Mouse (Mus musculus) macrophage (primary cell): ENCODE data around the gene Mpped2. TPM values are rescaled to one million over a fixed set of nuclear protein-coding genes. Genes with fewer than 3 reads are reported as not detected.

Source experiments
- H3K27ac ChIP-seq: fragments of 350-480 bp; formaldehyde crosslinking; 2 replicates; pipeline ENCODE4 v1.9.0; 2021
- H3K36me3 ChIP-seq: fragments of 350-480 bp; formaldehyde crosslinking; 2 replicates; pipeline ENCODE4 v1.9.0; 2021; ENCODE audit errors: inconsistent target
- H3K4me3 ChIP-seq: fragments of 350-480 bp; formaldehyde crosslinking; 2 replicates; pipeline ENCODE4 v1.9.0; 2021; ENCODE audit errors: inconsistent target
- H3K79me2 ChIP-seq: fragments of 350-480 bp; formaldehyde crosslinking; 2 replicates; pipeline ENCODE4 v1.9.0; 2021; ENCODE audit errors: inconsistent target
- WGBS: methylation state at CpG from one replicate; pipeline ENCODE4 v1.1.7; 2026; ENCODE audit warnings: inconsistent platforms; ENCODE audit not compliant: missing documents; 5-methylcytosine and 5-hydroxymethylcytosine counted together
- polyA plus RNA-seq: library from polyadenylated mRNA; stranded (reverse); fragments of 250-400 nt; gene quantifications from 3 replicates; pipeline ENCODE4 v1.2.4, GENCODE M21; 2018; ENCODE audit warnings: inconsistent platforms

Mpped2 gene
- polyA plus RNA-seq, 1 experiment from 2014 or later: not detected

DNA sequence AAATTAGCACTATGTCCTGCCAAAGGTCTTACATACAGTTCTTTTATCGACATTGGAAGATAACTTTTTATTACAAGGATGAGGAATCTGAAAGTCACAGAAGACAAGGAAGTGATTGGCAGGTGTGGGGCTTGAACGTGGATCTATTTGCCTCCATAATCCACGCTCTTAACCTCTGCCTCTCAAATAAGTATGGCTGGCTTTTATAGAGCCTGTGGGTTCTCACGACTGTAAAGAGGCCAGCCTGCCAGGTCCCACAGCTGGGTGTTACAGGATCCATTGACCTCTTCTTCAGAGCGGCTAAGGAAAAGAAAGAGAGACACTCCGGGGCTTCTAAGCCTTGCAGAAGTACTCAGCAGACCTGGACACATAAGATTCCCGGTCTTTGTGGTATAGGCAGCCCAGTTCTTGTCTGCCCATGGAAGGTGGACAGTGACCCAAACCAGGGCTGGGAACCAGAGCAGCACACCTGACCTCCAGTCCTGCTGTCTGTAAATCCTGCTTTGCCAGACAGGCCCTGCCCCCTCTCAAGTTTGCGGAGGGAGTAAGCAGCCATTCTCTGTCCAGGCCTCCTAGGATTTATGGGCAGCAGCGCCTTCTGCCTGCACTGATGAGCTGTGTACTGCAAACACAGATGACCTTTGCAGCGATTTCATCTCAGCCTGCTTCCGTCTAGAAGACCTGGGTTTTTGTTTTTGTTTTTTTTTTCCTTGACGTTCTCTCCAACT, 162.7 kb downstream of the Mpped2 start:
- Histone ChIP-seq H3K4me3 (no peak overlapping the region), H3K27ac (no peak overlapping the region), H3K79me2 (no peaks in the 10 kb centered on the region), H3K36me3 (no peaks in the 10 kb centered on the region)
- 83% methylated on average over 12 of the region's 12 CpGs for WGBS

DNA sequence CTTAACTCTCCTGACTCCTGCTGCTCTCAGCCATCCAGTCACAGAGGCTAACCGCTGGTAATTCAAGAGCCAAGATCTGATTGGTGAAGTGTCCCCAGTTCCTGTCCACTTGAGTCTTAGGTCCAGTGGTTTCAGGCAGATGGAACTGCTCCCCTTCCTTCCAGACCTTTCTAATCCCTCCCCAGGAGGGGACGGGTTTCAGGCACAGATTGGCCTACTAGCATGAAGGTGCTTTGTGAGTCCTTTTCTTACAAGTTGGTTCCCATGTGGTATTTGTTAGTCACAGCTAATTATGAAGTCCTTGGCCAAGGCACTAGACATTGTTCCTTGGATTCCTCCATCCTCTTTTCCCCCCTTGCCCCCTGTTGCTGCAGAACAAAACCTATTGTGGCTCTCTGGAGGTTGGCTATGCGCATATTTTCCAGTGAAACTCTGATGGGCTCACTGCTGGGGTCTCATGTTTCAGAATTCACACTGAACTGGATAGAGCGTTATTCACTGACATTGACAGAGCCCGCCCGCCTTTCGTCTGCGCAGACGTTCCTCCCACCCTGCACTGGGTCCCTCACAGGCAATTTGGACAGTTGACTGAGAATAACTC, 163.4 kb downstream of the Mpped2 start:
- H3K36me3 ChIP-seq: no peaks in the 10 kb centered on the region
- 91% methylated on average over 7 of the region's 9 CpGs for WGBS
- H3K79me2 ChIP-seq: no peaks in the 10 kb centered on the region
- no peak overlapping the region for H3K27ac ChIP-seq
- no peak overlapping the region for H3K4me3 ChIP-seq

DNA sequence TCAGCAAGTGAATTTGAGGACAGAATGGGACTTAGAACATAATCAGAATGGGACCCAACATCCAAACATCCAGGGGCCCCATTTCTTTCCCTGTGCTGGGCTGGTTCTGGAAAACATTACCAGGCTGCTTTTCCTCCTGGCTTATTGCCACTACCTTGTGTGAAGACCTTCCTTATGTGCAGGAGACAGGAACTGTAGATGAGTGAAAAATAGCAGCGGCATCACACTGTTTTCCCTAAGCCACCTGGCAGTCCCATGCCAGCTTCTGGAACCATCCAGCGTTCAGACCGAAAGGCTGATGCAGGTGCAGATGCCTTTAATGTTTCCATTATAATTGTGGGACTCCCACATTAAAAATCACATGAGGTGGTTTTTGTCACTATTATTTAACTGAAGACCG, 164.2 kb downstream of the Mpped2 start:
- no peak overlapping the region for H3K4me3 ChIP-seq
- H3K79me2 ChIP-seq: no peaks in the 10 kb centered on the region
- no peak overlapping the region for H3K27ac ChIP-seq
- no peaks in the 10 kb centered on the region for H3K36me3 ChIP-seq
- WGBS: 87% methylated on average over 4 of the region's 4 CpGs

DNA sequence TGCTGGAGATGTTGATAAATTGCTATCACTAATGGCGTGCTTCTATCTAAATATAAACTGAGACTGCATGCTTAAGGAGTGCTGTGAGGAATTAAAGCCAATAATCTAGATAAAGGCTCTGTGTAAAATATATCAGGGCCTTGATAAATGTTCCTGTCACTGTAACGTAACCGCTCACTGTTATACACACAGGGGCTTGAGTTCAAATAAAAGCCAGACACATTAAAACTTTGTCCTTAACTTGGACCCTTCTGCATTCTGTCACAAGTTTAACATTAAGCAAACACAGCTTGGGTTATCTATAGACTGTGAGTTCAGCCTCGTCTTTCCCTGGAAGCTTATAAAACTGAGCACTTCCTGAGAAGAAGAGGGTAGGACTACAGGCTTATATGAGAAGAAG, 164.6 kb downstream of the Mpped2 start:
- H3K27ac ChIP-seq: no peak overlapping the region
- 94% methylated on average over 4 of the region's 4 CpGs for WGBS
- H3K36me3 ChIP-seq: no peaks in the 10 kb centered on the region
- no peak overlapping the region for H3K4me3 ChIP-seq
- H3K79me2 ChIP-seq: no peaks in the 10 kb centered on the region

- H3K36me3 ChIP-seq: no peaks in the 10 kb centered on the region
- H3K4me3 ChIP-seq: no peak overlapping the region
- 94% methylated on average over 20 of the region's 21 CpGs for WGBS
- H3K79me2 ChIP-seq: no peaks in the 10 kb centered on the region
- H3K27ac ChIP-seq: no peak overlapping the region
Observed at GRCm38 (mm10) chr2:106860856-106861679, 168.0 kb downstream of the Mpped2 start.

GRCm38 (mm10) chr2:106863050-106863653, 170.1 kb downstream of the Mpped2 start:
- Histone ChIP-seq H3K4me3 (no peak overlapping the region), H3K79me2 (no peaks in the 10 kb centered on the region), H3K27ac (no peak overlapping the region), H3K36me3 (no peaks in the 10 kb centered on the region)
- WGBS: 52% methylated on average over 11 of the region's 11 CpGs

- Histone ChIP-seq H3K79me2 (no peaks in the 10 kb centered on the region), H3K36me3 (no peaks in the 10 kb centered on the region), H3K4me3 (no peak overlapping the region), H3K27ac (no peak overlapping the region)
- WGBS: 90% methylated on average over 7 of the region's 7 CpGs
Observed at GRCm38 (mm10) chr2:106865148-106865786, 172.2 kb downstream of the Mpped2 start.

- no peak overlapping the region for H3K4me3 ChIP-seq
- no peak overlapping the region for H3K27ac ChIP-seq
- 22% methylated on average over 5 of the region's 5 CpGs for WGBS
- no peaks in the 10 kb centered on the region for H3K36me3 ChIP-seq
- no peaks in the 10 kb centered on the region for H3K79me2 ChIP-seq
Observed at GRCm38 (mm10) chr2:106866303-106866702, 173.2 kb downstream of the Mpped2 start.

GRCm38 (mm10) chr2:106870886-106871285, 177.8 kb downstream of the Mpped2 start:
- Histone ChIP-seq H3K4me3 (no peak overlapping the region), H3K36me3 (no peaks in the 10 kb centered on the region), H3K27ac (no peak overlapping the region), H3K79me2 (no peaks in the 10 kb centered on the region)
- WGBS: 91% methylated on average over 2 of the region's 2 CpGs

DNA sequence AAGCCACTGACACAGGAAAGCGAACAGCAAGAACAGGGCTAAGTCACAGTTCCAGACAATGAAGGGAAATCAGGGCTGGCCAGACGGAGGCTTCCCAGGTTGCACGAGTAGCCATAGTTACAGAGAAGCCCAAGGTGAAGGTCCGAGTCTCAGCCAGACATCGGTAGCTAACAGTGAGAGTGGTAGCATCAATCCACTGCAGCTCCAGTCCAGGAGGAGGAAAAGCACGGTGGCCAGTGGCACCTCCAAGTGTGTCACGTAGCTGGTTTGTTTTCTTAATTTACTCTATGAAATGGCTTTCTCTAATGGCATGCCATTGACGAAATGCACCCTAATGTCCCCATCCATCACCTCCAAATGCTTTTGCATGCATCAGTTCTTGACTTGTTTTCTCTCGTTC, 180.1 kb downstream of the Mpped2 start:
- H3K4me3 ChIP-seq: no peak overlapping the region
- H3K27ac ChIP-seq: no peak overlapping the region

DNA sequence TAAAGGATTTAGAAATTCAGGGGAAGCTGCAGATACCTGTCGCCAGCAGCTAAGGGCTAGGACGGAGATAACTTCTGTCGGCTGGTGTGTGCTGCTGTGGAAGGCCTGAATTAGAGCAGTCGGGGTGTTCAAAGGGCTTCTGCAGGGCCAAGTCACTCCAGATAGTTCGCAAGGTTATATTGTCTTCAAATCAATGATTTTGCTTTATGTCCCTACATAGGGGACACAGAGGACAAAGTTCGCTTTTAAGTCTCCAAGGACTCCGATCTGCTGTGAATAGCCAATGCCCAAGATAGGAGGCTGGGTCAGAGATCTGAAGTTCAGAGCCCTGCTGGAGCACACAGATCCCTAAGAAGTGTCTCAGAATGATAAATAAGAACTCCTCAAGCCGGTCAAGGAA, 190.3 kb downstream of the Mpped2 start:
- Histone ChIP-seq H3K36me3 (no peaks in the 10 kb centered on the region), H3K4me3 (no peak overlapping the region), H3K27ac (no peak overlapping the region), H3K79me2 (no peaks in the 10 kb centered on the region)
- WGBS: 88% methylated on average over 8 of the region's 8 CpGs

More for the DNA sequence above, 180.1 kb downstream of the Mpped2 start:
- 89% methylated on average over 9 of the region's 9 CpGs for WGBS
- Histone ChIP-seq H3K36me3 (no peaks in the 10 kb centered on the region), H3K79me2 (no peaks in the 10 kb centered on the region)

GRCm38 (mm10) chr2:106888174-106888573, 195.1 kb downstream of the Mpped2 start:
- 87% methylated on average over 5 of the region's 5 CpGs for WGBS
- Histone ChIP-seq H3K4me3 (no peak overlapping the region), H3K36me3 (no peaks in the 10 kb centered on the region), H3K79me2 (no peaks in the 10 kb centered on the region), H3K27ac (no peak overlapping the region)

- Histone ChIP-seq H3K79me2 (no peaks in the 10 kb centered on the region), H3K4me3 (no peak overlapping the region), H3K36me3 (no peaks in the 10 kb centered on the region), H3K27ac (no peak overlapping the region)
- 31% methylated on average over 3 of the region's 3 CpGs for WGBS
Observed at GRCm38 (mm10) chr2:106889297-106890000, 196.4 kb downstream of the Mpped2 start.

GRCm38 (mm10) chr2:106893376-106893775, 200.3 kb downstream of the Mpped2 start:
- WGBS: 87% methylated on average over 3 of the region's 3 CpGs

More at GRCm38 (mm10) chr2:106893376-106893775, 200.3 kb downstream of the Mpped2 start:
- no peak overlapping the region for H3K4me3 ChIP-seq
- H3K36me3 ChIP-seq: no peaks in the 10 kb centered on the region
- H3K27ac ChIP-seq: no peak overlapping the region
- H3K79me2 ChIP-seq: no peaks in the 10 kb centered on the region
